Mouse (Mus musculus) erythroblast, embryonic 14.5 days (primary cell): Measurements from ENCODE around the gene Ncapg.

ENCODE experiments used
- GATA1 ChIP-seq: IDR thresholded peaks from 2 replicates; pipeline ENCODE4 v1.6.1; 2012; ENCODE audit warnings: low read length, inconsistent platforms, mixed read lengths
- TAL1 ChIP-seq: IDR thresholded peaks from 3 replicates; pipeline ENCODE4 v1.6.1; 2012; ENCODE audit warnings: low read length, inconsistent platforms, mixed read lengths

DNA sequence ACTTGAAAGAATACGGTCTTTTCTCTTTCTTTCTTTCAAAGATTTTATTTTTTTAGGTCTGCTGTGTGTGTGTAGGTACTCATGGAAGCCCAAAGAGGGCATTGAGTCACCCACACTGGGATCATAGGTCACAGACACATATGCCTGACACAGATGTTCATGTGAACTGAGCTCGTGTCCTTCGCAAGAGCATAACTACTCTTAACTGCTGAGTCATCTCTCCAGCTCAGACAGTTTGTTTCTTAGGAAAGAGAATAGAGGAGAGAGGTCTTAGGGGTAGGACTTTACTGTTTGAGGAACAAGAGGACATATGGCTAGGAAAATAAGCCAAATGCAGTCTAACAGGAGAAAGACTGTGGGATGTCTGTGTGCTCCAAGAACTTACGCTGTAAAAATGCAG lies 19.4 kb downstream of the Ncapg start:
- TF ChIP-seq TAL1 (no peak), GATA1 (no peak)
